Mouse (Mus musculus): ENCODE measurements around the gene Kcnh1.

Gene Kcnh1

DNA sequence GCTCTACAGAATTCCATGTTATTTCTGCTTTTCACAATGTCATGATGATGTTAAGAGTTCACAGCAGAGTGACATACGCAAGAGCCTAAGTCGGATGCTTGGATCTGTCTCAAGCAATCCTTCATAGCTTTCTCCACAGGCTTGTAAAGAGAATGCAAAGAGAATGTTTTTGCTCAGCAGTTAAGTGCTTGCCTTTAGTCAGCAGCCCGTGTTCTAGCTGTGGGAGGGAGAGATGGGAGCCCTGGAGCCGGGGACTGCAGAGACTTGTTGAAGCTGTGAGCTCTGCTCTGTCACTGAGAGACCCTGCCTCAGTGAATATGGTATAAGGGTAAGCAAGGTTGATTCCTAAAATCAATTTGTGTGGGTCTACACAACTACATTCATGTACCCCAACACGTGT is 78.3 kb downstream of the Kcnh1 start:
- no peak for DNase-seq (ENCODE audit: low spot score in 2 of 2)

DNA sequence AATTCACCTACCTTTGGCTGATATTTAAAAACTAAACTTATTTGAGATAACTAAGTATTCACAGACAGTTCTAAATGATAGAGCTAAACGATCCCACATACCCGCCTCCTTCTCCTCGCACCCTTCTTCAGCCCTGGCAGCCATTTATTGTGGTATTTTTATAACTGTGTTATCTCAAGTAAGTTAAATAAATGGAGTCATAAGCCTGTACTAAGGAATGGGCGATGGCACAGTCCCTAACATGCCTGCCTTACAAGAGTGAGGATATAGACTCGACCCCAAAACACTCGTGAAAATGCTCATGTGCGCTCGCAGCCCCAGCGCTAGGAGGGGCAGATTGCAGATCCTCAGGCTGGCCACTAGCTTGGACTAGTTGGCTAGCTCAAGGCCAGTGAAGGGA is 79.3 kb downstream of the Kcnh1 start:
- no peak for DNase-seq (ENCODE audit: low spot score in 2 of 2)

DNA sequence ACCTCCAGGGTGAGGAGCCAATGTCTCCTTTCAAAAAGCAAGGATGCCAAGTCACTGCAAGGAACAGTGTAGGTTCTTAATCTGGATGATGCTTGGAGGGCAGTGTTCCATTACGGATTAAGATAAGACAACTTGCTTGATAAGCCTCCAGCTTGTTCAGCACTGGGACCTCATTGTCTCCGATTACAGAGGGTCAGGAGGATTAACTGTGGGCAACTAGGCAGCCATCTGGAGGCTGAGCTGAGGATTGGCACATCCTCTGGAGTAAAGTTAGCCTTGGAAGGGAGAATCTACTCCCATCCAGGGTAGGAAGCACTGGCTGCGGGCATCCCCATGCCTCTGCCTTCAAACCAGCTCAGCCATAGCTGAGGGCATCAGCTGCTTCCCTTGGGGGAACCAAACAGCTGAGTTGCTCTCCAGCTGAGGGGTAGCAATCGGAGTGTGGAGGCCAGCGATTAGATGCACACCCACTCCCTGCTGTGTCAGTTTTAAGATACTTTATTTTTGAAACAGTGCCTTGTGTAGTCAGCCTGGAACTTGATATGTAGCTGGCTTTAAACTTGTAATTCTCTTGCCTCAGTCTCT is 87.3 kb downstream of the Kcnh1 start:
- DNase-seq (ENCODE audit: low spot score in 2 of 2) = no peak

DNA sequence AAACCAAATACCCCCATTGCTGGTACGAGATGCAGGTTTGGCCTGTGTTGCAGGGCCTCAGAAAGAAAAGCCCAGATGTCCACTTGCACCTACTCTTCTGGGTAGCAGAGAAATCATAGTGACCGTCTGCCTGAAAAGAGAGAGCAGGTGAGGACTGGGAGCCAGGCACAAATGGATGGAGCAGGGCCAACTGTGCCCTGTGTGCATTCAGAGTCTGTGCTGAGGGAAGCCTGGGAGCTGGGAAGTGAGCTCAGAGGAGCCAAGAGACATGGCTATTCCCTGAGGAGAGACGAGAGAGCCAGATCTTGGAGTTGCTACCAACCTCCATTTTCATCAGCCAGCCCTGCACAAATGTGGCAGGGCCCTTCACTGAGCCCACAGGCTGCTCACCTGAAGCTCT is 93.8 kb downstream of the Kcnh1 start:
- no peak for DNase-seq (ENCODE audit: low spot score in 2 of 2)

DNA sequence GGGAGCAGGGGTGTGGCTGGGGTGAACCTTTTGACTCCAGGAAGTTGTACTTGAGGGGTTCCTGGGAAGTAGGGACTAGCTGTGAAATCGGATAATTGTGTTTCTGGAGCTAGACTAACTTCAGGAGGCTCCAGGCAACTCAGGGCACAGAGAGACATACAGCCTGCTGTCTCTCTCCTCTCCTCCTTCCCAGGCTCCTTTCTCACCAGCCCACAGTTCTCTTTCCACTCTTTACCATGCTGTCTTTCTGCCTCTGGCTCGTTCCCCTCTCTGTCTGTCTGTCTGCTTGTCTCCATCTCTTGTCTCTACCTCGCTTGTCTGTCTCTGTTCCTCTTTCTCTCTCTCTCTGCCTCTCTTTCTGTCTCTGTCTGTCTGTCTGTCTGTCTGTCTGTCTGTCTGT is 94.4 kb downstream of the Kcnh1 start:
- DNase-seq (ENCODE audit: low spot score in 2 of 2) = no peak

DNA sequence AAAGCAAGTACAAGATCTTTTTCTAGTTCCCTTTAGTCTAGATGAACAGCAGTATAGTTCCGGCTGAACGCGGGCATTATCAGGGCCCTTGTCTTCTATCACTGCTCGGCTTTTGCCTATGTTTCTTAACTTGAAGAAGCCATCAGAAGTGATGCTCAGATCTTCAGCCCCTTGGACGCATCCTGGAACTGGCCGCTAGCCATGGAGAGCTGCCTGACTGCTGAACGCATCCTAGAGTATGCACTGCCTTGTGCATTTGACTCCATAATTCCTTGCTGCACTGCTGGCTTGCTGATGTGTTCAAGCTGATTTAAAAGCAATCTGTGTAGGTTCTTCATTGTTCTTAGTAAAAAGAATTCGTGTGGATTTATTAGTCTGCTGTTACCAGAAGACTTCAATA is 97.9 kb downstream of the Kcnh1 start:
- DNase-seq (ENCODE audit: low spot score in 2 of 2) = no peak

DNA sequence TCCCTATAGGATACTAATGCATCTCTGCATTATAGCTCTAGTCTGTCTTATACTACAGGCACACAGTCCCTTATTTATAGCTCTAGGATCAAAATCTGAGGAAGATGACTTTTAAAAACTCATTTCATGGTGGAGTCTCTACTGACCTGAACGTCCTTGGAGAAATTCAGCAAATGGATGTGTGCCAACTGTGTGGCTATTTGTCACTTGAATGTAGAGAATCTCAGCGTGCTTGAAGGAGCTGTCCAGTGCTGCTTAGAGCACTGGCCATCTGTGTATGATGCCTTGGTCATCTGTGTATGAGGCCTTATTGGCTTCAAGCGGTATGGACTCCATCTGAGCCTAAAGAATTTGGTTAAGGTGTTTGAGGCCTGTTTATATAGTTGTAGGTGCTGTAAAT is 100.7 kb downstream of the Kcnh1 start:
- DNase-seq (ENCODE audit: low spot score in 2 of 2) = no peak

DNA sequence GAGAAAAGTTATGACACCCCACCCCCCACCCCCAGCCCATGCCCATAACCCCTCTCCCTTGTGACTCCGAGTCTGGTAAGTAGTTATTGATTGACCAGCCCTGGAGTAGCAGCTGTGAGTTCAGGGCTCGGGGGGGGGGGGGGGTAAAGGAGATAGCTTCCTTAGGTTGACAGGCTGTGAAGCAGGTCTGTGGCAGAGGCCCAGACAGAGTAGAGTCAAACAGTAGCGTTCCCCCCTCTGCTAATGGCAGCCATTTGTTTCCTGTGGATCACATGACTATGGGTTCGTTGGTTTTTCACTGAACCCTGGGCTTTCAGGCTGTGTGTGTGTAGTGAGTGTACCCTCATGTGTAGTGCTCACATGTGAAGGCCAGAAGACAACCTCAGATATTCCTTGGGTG is 102.8 kb downstream of the Kcnh1 start:
- DNase-seq (ENCODE audit: low spot score in 2 of 2) = no peak

DNA sequence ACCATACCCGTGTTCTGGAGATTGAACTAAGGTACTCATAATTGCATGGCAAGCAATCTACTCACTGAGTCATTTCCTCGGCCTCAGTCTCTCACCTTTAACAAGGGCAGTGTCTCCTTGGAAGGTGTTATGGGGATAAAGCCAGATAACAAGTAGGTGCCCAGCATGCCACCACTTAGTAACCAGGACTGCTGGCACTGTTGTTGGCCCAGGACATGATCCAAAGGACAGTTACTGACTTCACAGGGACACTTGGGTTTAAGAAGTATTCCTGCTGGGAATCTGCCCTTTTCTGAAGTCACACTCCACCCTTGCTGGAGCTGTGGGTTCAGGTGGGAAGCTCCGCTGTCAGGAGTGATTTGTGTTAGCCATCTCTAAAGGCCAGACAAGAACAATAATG is 103.3 kb downstream of the Kcnh1 start:
- DNase-seq (ENCODE audit: low spot score in 2 of 2) = no peak

DNA sequence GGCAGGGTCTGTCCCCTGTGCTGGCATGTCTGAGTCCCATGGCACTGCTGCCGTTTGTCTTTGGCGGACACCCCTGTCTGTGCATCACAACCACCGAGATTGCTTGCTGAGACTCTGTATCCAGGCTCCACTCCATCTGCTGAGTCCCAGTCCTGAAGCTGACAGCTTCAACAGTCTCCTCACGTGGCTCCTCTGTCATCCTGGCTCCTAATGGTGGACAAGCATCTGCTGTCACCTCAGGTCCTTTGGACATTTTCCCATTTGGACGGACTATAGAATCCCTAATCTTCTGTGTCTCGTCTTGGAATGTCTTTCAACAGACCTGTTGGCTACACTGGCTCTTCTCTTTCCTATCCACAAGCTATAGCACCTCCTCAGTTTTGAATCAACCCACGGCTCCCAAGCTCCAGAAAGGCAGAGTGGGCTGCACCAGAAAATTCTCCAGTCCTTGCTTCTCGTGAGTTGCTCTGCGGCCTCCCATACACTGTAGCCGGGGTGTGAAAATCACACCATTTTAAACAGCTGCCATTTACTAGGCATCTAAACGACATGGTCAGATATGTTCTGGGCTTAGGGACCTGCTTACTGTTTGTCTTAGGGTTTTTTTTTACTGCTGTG is 104.8 kb downstream of the Kcnh1 start:
- DNase-seq (ENCODE audit: low spot score in 2 of 2) = no peak

DNA sequence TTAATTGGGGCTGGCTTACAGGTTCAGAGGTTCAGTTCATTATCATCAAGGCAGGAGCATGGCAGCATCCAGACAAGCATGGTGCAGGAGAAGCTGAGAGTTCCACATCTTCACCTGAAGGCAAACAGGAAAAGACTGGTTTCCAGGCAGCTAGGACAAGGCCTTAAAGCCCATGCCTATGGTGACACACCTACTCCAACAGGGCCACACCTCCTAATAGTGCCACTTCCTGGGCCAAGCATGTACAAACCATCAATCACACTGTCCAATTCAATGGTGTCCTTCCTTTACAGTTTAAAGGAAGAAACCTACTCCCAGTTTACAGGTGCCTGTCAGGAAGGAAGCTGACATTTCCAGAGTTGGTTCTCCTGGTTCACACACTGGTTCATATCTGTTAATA is 105.3 kb downstream of the Kcnh1 start:
- DNase-seq (ENCODE audit: low spot score in 2 of 2) = no peak

DNA sequence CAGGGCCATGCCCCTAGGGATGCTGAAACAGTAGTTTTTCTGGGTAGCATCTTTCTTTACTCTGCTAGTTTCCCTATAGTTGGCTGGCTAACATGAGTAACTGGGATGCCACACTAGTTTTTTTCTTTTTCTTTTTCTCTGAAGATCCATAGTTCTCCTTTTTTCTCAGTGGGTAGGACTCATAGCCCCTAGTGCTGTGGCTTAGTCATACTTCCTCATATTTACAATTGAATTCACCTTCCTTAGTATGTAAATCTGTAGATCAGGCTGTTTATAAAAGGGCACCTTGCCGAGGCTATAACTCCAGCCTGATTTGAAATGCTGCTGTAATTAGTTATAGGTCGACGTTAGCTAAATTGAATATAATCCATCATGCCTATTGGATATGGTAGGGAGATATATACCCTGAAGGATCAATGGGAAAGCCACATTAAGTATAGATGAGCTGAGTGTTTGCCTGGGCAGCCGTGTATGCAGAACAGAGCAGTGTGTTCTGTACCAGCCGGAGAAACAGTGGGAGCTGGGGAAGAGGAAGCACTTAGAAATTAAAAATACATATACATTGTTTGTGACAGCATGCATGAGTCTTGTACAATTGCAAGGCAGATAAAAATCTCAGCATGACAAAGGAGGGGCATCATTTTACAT is 107.0 kb downstream of the Kcnh1 start:
- no peak for DNase-seq (ENCODE audit: low spot score in 2 of 2)

DNA sequence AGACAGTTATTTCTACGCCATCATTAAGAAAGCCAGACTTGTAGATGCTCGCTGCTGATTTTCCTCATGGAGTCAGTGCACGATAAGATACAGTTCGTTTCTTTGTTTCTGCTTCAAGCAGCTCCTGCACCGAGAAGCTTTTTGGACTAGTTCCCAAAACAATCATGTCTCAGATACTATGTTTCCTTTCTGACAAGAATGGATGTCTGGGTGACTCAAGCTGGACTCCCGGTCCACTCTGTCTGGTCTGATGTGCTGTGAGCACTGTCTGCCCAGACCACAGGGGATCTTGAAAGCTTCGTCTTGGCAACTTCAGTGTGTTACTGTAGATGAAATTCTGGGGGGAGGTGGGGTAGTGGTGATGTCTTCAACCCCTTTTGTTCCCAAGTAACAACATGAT is 109.8 kb downstream of the Kcnh1 start:
- no peak for DNase-seq (ENCODE audit: low spot score in 2 of 2)

DNA sequence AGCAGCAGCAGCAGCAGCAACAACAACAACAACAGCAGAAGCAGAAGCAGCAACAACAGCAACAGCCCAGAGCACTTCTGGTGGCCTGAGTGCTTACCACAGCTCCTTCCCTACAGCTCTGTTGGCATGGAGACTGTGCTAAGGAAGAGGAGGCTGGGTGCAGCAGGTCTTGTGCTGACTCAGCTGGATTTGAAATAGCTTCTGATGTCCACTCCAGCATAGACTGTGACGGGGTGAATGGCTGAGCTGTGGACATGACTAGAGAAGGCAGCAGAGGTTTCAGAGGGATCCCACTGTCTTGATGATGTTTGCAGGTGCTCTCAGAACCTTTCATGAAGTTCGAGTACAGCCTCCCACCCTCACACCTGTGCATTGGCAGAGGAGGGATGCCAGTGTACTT is 113.0 kb downstream of the Kcnh1 start:
- no peak for DNase-seq (ENCODE audit: low spot score in 2 of 2)

DNA sequence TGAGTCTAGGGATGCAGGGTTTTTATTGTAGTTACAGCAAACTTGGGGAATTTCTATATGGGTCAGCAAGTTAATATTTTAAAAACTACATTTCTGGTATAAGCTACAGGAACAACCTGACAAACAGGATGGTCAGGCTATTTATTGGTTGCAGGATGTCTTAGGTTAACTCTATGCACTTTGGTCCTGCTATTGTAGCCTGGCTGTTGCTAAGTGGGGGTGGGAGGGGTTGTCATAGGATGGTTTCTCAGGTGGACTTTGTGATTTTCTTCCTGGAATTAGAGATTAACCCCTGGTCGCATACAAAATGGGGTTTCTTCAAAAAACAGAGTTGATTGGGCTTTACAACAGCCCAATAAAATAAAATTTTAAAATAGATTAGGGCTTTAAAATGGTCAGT is 114.6 kb downstream of the Kcnh1 start:
- DNase-seq (ENCODE audit: low spot score in 2 of 2) = no peak

DNA sequence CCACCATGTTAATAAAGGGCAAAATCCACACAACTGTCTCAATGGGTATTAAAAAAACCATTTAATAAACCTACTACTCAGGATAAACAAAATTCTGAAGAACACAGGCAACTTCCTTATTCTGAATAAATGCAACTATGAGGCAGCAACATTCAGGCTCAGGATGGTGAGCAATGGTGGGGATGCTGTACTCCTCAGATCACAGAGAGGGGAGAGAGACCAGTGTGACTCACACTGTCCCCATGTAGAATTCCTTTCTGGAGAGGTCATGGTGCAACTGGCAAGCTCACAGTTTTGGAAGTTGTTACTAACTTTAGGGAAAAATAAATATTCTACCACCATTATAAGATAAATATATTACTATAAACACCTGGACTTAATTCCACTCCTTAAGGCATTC is 116.5 kb downstream of the Kcnh1 start:
- no peak for DNase-seq (ENCODE audit: low spot score in 2 of 2)

DNA sequence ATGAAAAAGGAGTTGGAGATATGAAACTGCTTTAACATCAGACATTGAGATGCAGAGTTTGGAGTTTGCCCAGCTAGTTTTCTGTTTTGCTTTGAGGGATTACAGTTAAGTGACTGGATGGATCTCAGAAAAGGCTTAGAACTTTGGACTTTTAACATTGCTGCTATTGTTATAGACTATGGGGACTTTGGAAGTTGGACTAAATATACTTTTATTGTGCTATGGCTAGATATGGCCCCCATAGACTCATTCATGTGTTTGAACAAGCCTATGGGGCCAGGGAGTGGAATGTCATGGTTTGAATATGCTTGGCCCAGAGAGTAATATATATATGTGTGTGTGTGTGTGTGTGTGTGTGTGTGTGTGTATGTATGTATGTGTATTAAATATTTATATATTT is 120.7 kb downstream of the Kcnh1 start:
- no peak for DNase-seq (ENCODE audit: low spot score in 2 of 2)

DNA sequence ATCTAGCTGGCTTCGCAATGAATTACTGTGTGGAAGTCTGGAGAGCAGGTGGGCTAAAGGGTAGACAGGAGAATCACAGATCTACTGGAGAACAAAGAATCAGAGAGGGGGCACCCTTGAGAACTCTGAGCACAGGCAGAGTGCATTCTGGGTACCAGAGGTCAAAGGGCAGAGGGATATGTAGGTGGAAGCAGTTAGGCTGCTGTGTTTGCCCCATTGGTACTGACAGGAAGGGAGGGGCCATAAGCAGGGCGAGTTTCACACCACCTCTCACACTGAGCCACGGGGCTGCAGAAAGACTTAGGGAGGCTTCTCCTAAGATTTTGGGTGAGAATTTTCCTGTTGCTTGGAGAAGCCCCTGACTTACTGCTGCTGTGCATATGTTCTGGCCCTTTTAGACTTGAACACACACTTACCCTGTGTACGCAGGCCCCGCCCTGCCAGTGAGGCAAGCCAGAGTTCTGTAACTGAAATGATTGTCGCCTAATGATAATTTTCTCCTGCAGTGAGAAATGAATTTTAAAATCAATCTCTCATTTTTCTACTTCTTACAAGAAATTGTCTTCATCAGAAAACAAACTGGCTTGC is 121.4 kb downstream of the Kcnh1 start:
- no peak for DNase-seq (ENCODE audit: low spot score in 2 of 2)

DNA sequence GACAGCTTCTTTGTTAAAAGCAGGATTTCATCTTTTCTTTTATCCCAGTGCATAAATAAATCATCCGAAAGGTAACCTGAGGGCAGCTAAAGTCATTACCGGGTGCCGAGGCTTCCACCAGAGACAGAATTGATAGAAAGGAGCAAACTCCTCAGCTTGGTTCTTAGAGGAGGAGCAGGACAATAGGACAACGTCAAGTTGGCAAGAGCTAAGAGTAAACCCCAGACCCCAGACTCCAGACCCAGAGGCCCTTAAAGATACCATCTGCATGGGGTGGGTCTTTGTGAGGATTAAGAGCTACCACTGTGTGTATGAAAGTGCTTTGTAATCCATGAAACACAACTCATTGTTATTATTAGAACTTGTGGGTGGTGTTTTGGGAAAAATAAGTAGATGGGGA is 121.9 kb downstream of the Kcnh1 start:
- no peak for DNase-seq (ENCODE audit: low spot score in 2 of 2)

DNA sequence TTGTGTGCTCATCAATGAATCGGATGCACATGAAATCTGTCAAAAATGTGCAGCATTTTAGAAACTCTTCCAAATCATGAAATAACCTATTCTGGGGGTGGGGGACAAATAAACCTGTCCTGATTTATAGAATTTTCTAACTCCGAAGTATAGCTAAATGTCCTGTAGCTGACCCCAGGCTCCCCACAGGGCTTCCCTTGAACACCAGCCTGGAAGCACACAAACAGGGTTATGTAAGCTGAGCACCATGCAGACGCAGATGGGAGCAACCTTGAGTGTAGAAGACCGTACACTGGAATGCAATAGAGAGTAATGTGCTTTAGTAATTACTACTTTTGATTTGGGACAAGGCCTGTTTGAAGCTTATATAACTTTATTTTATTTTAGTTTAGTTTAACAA is 122.4 kb downstream of the Kcnh1 start:
- no peak for DNase-seq (ENCODE audit: low spot score in 2 of 2)

DNA sequence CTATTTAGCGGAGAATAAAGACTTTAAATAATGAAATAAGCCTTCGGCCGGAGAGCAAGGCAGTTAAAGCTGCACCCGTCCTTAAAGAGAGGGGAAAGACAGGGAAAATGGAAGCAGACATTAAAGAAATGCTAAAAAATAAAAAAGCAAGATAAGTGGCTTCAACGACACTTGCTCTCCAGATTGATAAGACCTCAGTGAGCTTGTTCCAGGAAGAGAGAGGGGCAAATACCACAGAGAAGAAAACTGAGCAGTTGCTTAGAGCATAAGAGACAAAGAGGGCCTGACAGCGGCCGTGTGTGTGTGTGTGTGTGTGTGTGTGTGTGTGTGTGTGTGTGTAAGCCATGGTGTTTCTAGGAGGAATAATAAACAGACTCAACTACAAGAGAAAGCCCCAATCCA is 123.0 kb downstream of the Kcnh1 start:
- no peak for DNase-seq (ENCODE audit: low spot score in 2 of 2)

DNA sequence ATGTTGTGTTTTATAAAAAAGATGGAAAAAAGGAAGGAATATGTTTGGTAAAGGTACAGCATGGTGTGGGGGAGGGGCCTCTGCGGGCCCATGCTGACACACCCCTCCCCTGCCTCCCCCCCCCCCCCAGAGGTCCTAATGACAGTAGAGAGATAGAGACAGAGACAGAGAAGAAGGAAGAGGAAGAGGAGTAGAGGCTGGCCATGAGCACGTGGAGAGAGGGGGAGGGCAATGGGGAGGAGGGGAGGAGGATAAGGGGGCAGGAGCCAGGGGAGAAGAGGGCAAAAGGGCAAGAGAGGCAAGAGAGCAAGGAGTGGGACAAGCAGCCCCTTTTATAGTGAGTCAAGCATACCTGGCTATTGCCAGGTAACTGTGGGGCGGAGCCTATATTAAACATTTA is 123.5 kb downstream of the Kcnh1 start:
- no peak for DNase-seq (ENCODE audit: low spot score in 2 of 2)

DNA sequence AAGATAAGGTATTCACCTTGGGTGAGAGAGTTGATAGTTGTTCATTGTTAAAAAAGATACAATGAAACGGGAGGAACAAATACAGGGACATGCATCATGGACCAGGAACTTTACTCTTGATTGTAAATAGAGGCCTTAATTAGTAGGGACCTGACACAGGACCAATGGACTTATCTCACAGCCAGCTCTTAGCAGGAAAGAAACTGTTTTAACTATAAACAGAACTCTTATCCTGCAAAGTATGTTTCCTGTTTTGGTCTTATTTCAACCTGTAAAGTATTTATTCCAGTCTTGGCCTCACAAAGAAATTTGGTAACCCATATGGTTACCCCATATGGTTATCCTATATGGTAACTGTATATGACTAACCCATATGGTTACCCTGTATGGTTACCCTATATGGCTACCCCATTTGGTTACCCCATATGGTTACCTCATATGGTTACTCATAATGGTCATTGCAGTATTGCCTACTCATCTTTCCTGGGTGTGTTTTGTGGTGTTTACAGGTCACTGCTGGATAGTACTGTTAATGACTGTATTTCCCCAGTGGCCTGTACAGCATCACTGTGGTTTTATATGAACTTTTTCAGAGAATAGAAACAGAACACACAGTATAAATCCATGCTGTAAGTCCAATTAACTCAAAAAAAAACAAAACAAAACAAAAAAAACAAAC is 125.0 kb downstream of the Kcnh1 start:
- no peak for DNase-seq (ENCODE audit: low spot score in 2 of 2)

Data from urinary bladder, postnatal 4 days (tissue).